In genomic region chr5:133172686-133173085, GRCm38 (mm10) we compare ENCODE assay signal across 16 mouse cellular contexts.
DNase-seq lines count a peak whose midpoint lies in the region; ATAC-seq and TF ChIP-seq lines count a peak whose summit lies in the region.
"Had no signal": no experiment of that assay in that cellular context is flagged by ENCODE, and none has a peak within 500 bp of the region (broad histone marks: within the 10 kb centered on the region; RNA-seq: fewer than 3 reads in every experiment).

No protein-coding gene starts in this region.

- no peak for TF ChIP-seq EP300 in stomach, postnatal 0 days (optimal IDR thresholded peaks at IDR 0.05)

- H3K4me2 ChIP-seq in heart, embryonic 13.5 days, result no peak overlapping the region; the same call in 1 of the 2 replicates
- H3K4me2 ChIP-seq in liver, embryonic 12.5 days, result no peak overlapping the region
- no peak overlapping the region for H3K4me2 ChIP-seq in stomach, embryonic 15.5 days
- H3K4me2 ChIP-seq in stomach, postnatal 0 days (replicated peaks; ENCODE audit: low read depth), result no peak overlapping the region
- H3K4me2 ChIP-seq: forebrain, embryonic 12.5 days; hindbrain, embryonic 13.5 days had no signal

- H3K27ac ChIP-seq in heart, embryonic 13.5 days (replicated peaks), result peak overlapping the region; percentile 80
- H3K27ac ChIP-seq in liver, adult 2 months (replicated peaks; ENCODE audit: insufficient read depth, low read depth, low read length), result peak overlapping the region; percentile 19; the same call in 1 of the 2 replicates
- H3K27ac ChIP-seq in liver, embryonic 12.5 days, result no peak overlapping the region
- peak overlapping the region; percentile 23; the same call in 1 of the 2 replicates for H3K27ac ChIP-seq in stomach, embryonic 15.5 days
- H3K27ac ChIP-seq in stomach, postnatal 0 days (replicated peaks), result no peak overlapping the region
- H3K27ac ChIP-seq: forebrain, embryonic 12.5 days; hindbrain, embryonic 13.5 days; liver, embryonic 14.5 days had no signal

- H3K4me3 ChIP-seq in heart, embryonic 13.5 days, result no peak overlapping the region
- H3K4me3 ChIP-seq in liver, adult 2 months (ENCODE audit: insufficient read depth, low read depth, low read length), result no peak overlapping the region
- no peak overlapping the region for H3K4me3 ChIP-seq in liver, embryonic 12.5 days
- H3K4me3 ChIP-seq in stomach, embryonic 15.5 days (replicated peaks), result no peak overlapping the region
- no peak overlapping the region for H3K4me3 ChIP-seq in stomach, postnatal 0 days (ENCODE audit: low read depth, low read length)
- H3K4me3 ChIP-seq: forebrain, embryonic 12.5 days; hindbrain, embryonic 13.5 days had no signal

- TF ChIP-seq CTCF in liver, adult 2 months (IDR thresholded peaks at IDR 0.05; ENCODE audit: low read depth, low read length), result no peak
- no peak for TF ChIP-seq CTCF in stomach, postnatal 0 days (IDR thresholded peaks at IDR 0.05; ENCODE audit: low read depth)

- no peaks in the 10 kb centered on the region for H3K9me3 ChIP-seq in heart, embryonic 13.5 days
- no peaks in the 10 kb centered on the region for H3K9me3 ChIP-seq in liver, embryonic 12.5 days (replicated peaks)
- no peaks in the 10 kb centered on the region for H3K9me3 ChIP-seq in stomach, embryonic 15.5 days
- no peaks in the 10 kb centered on the region for H3K9me3 ChIP-seq in stomach, postnatal 0 days (ENCODE audit: control insufficient read depth, low read length)
- H3K9me3 ChIP-seq: forebrain, embryonic 12.5 days; hindbrain, embryonic 13.5 days had no signal

- no peaks in the 10 kb centered on the region for H3K36me3 ChIP-seq in heart, embryonic 13.5 days
- no peaks in the 10 kb centered on the region for H3K36me3 ChIP-seq in liver, adult 2 months (ENCODE audit: control insufficient read depth, insufficient read depth, low read length)
- H3K36me3 ChIP-seq in liver, embryonic 12.5 days, result no peaks in the 10 kb centered on the region
- H3K36me3 ChIP-seq in stomach, embryonic 15.5 days, result no peaks in the 10 kb centered on the region
- no peaks in the 10 kb centered on the region for H3K36me3 ChIP-seq in stomach, postnatal 0 days (ENCODE audit: control insufficient read depth, insufficient read depth, low read length)
- H3K36me3 ChIP-seq: forebrain, embryonic 12.5 days; G1E; hindbrain, embryonic 13.5 days had no signal

- no peak for TF ChIP-seq POLR2A in liver, adult 2 months (IDR thresholded peaks at IDR 0.05; ENCODE audit: extremely low read depth, insufficient read depth, low read length)

- 69% methylated on average over 4 of the region's 4 CpGs for WGBS in heart, embryonic 13.5 days
- WGBS in liver, adult 2 months, result 78% methylated on average over 4 of the region's 4 CpGs
- whole genome bisulfite sequencing in liver, embryonic 12.5 days (ENCODE audit: insufficient replicate concordance), result 70% methylated on average over 4 of the region's 4 CpGs
- WGBS in stomach, embryonic 15.5 days, result 71% methylated on average over 4 of the region's 4 CpGs
- 65% methylated on average over 4 of the region's 4 CpGs for WGBS in stomach, postnatal 0 days

- H3K9ac ChIP-seq in heart, embryonic 13.5 days, result no peak overlapping the region
- H3K9ac ChIP-seq in liver, adult 2 months (ENCODE audit: low read depth, low read length), result no peak overlapping the region
- no peak overlapping the region for H3K9ac ChIP-seq in liver, embryonic 12.5 days
- no peak overlapping the region for H3K9ac ChIP-seq in stomach, embryonic 15.5 days
- no peak overlapping the region for H3K9ac ChIP-seq in stomach, postnatal 0 days (ENCODE audit: low read length)
- H3K9ac ChIP-seq: forebrain, embryonic 12.5 days; hindbrain, embryonic 13.5 days; liver, embryonic 14.5 days had no signal

- H3K4me1 ChIP-seq in heart, embryonic 13.5 days, result peaks cover 26% of the 10 kb centered on the region
- H3K4me1 ChIP-seq in liver, adult 2 months (ENCODE audit: control insufficient read depth, insufficient read depth, low read length), result no peaks in the 10 kb centered on the region
- H3K4me1 ChIP-seq in liver, embryonic 12.5 days, result no peaks in the 10 kb centered on the region
- H3K4me1 ChIP-seq in stomach, embryonic 15.5 days, result peaks cover 11% of the 10 kb centered on the region
- 0 out of 2 replicates have a peak, but pooled peaks cover 2% of the 10 kb centered on the region for H3K4me1 ChIP-seq in stomach, postnatal 0 days (replicated peaks; ENCODE audit: control insufficient read depth, insufficient read depth)

- no peaks in the 10 kb centered on the region for H3K27me3 ChIP-seq in heart, embryonic 13.5 days (replicated peaks)
- no peaks in the 10 kb centered on the region for H3K27me3 ChIP-seq in liver, adult 2 months (ENCODE audit: control insufficient read depth, insufficient read depth, low read length)
- H3K27me3 ChIP-seq in liver, embryonic 12.5 days (replicated peaks), result no peaks in the 10 kb centered on the region
- H3K27me3 ChIP-seq in stomach, embryonic 15.5 days (replicated peaks), result no peaks in the 10 kb centered on the region
- H3K27me3 ChIP-seq in stomach, postnatal 0 days (ENCODE audit: control insufficient read depth, insufficient read depth, low read length), result no peaks in the 10 kb centered on the region
- H3K27me3 ChIP-seq: CH12.LX; forebrain, embryonic 12.5 days; hindbrain, embryonic 13.5 days; Patski had no signal

- H3K79me2 ChIP-seq in liver, adult 2 months (ENCODE audit: control insufficient read depth, insufficient read depth, low read length), result no peaks in the 10 kb centered on the region

- no peak for DNase-seq in heart, adult 8-10 months (ENCODE audit: low spot score)
- DNase-seq in liver, adult 2 months (ENCODE audit: extremely low read depth, low read depth, low spot score), result no peak
- DNase-seq in stomach, postnatal 0 days (ENCODE audit: low spot score), result no peak
- DNase-seq in spleen, postnatal 14 days (ENCODE audit: low spot score in 2 of 2), result no peak
- DNase-seq: B cell, adult 2 months; thymus, adult 2 months; thymus, postnatal 4 days had no signal

- no peak for ATAC-seq in heart, embryonic 13.5 days (ENCODE audit: extremely low read depth, insufficient number of reproducible peaks, low FRiP score, low TSS enrichment)
- ATAC-seq in liver, embryonic 12.5 days, result no peak
- ATAC-seq in stomach, embryonic 15.5 days (ENCODE audit: insufficient read depth, low FRiP score, low read depth), result no peak
- no peak for ATAC-seq in stomach, postnatal 0 days (ENCODE audit: low FRiP score, low TSS enrichment)
- ATAC-seq: Patski had no signal

Comparison
In these comparisons a context has a peak if more than half of its experiments do, and no peak if none do; other contexts are left out.
1. H3K27ac ChIP-seq: peak in heart, embryonic 13.5 days (single experiment), liver, adult 2 months (single experiment) and stomach, embryonic 15.5 days (single experiment); none in liver, embryonic 12.5 days (single experiment) and stomach, postnatal 0 days (single experiment).